In genomic region chr3:66650749-66651472, GRCm38 (mm10) we compare ENCODE assay signal across 7 mouse cellular contexts.
DNase-seq lines count a peak whose midpoint lies in the region; ATAC-seq and TF ChIP-seq lines count a peak whose summit lies in the region.

No protein-coding gene starts in this region.

- 59% methylated on average over 16 of the region's 16 CpGs for WGBS in heart, embryonic 13.5 days
- WGBS in limb, embryonic 13.5 days: 25% methylated on average over 16 of the region's 16 CpGs

- no peak for DNase-seq in heart, postnatal 14 days
- DNase-seq in brain, embryonic 14.5 days (ENCODE audit: low read depth): peak; percentile 20
- no peak for DNase-seq in c-Kit-positive CD71-positive TER-119-positive erythroid progenitor cells, embryonic 14.5 days (ENCODE audit: low spot score)

- no peaks in the 10 kb centered on the region for H3K27me3 ChIP-seq in heart, embryonic 13.5 days (replicated peaks)
- peaks cover 6% of the 10 kb centered on the region; the same call in 1 of the 2 replicates for H3K27me3 ChIP-seq in E14TG2a.4 (ENCODE audit: insufficient read depth, low read length)
- H3K27me3 ChIP-seq in limb, embryonic 13.5 days: no peaks in the 10 kb centered on the region

- H3K9ac ChIP-seq in heart, embryonic 13.5 days: no peak overlapping the region
- H3K9ac ChIP-seq in limb, embryonic 13.5 days: no peak overlapping the region

- TF ChIP-seq POLR2A in brain, embryonic 14.5 days (IDR thresholded peaks at IDR 0.05; ENCODE audit: borderline replicate concordance, extremely low read depth, insufficient read depth, insufficient read length, poor library complexity, severe bottlenecking): no peak

- H3K4me2 ChIP-seq in heart, embryonic 13.5 days: peak overlapping the region; percentile 29
- peak overlapping the region; percentile 53 for H3K4me2 ChIP-seq in limb, embryonic 13.5 days (replicated peaks)

- no peak overlapping the region for H3K4me3 ChIP-seq in heart, embryonic 13.5 days
- H3K4me3 ChIP-seq in E14TG2a.4 (replicated peaks; ENCODE audit: low read length): peak overlapping the region; percentile 41
- H3K4me3 ChIP-seq in limb, embryonic 13.5 days: peak overlapping the region; percentile 14

- TF ChIP-seq CTCF in E14TG2a.4 (conservative IDR thresholded peaks at IDR 0.05; ENCODE audit: low read length): no peak
- no peak for TF ChIP-seq CTCF in brain, embryonic 14.5 days (IDR thresholded peaks at IDR 0.05; ENCODE audit: borderline replicate concordance, extremely low read depth, insufficient read depth, insufficient read length)

- ATAC-seq in heart, embryonic 13.5 days (ENCODE audit: extremely low read depth, insufficient number of reproducible peaks, low FRiP score, low TSS enrichment): no peak
- ATAC-seq in limb, embryonic 13.5 days (ENCODE audit: low FRiP score, low read depth): peak; percentile 72
- no peak for ATAC-seq in CD4-positive, CD25-positive, alpha-beta regulatory T cell, adult 4 months

- no peak overlapping the region for H3K27ac ChIP-seq in heart, embryonic 13.5 days (replicated peaks)
- H3K27ac ChIP-seq in limb, embryonic 13.5 days: peak overlapping the region; percentile 71; the same call in 1 of the 2 replicates

- no peaks in the 10 kb centered on the region for H3K36me3 ChIP-seq in heart, embryonic 13.5 days
- H3K36me3 ChIP-seq in E14TG2a.4 (ENCODE audit: insufficient read depth, low read length): no peaks in the 10 kb centered on the region
- H3K36me3 ChIP-seq in limb, embryonic 13.5 days: no peaks in the 10 kb centered on the region

- no peaks in the 10 kb centered on the region for H3K9me3 ChIP-seq in heart, embryonic 13.5 days
- H3K9me3 ChIP-seq in E14TG2a.4 (ENCODE audit: low read length): no peaks in the 10 kb centered on the region
- H3K9me3 ChIP-seq in limb, embryonic 13.5 days: no peaks in the 10 kb centered on the region

- intact Hi-C loops in heart, postnatal 14 days (cut with DNase I): no loop called here

- peaks cover 41% of the 10 kb centered on the region for H3K4me1 ChIP-seq in heart, embryonic 13.5 days
- peaks cover 7% of the 10 kb centered on the region; the same call in 1 of the 2 replicates for H3K4me1 ChIP-seq in E14TG2a.4 (replicated peaks; ENCODE audit: low read depth, low read length)
- H3K4me1 ChIP-seq in limb, embryonic 13.5 days: peaks cover 25% of the 10 kb centered on the region
